Mouse (Mus musculus) midbrain, postnatal 0 days (tissue): ENCODE results near the gene Krt80. TPM values are rescaled to one million over a fixed set of nuclear protein-coding genes. Genes with fewer than 3 reads are reported as not detected.

Experiments
- ATAC-seq: fragments of 200-750 bp; cut with Nextera tagmentation; 2 replicates; pipeline ENCODE4 v1.8.0; 2017; ENCODE audit warnings: moderate number of reproducible peaks, mild to moderate bottlenecking, moderate TSS enrichment, moderate library complexity; ENCODE audit not compliant: low FRiP score
- DNase-seq: peaks from one replicate; pipeline ENCODE4 v3.0.0-alpha.2; 2015; ENCODE audit warnings: low spot score
- H3K27ac ChIP-seq: fragments of 300-500 bp; sonication (generic); 2 replicates; pipeline ENCODE4 v1.5.1; 2014; ENCODE audit warnings: low read depth, mild to moderate bottlenecking, low read length, mixed read lengths
- H3K27me3 ChIP-seq: fragments of 300-500 bp; sonication (generic); 2 replicates; pipeline ENCODE4 v1.6.1; 2014; ENCODE audit warnings: low read length, control low read depth, mixed read lengths; ENCODE audit not compliant: insufficient read depth
- H3K36me3 ChIP-seq: fragments of 300-500 bp; sonication (generic); 2 replicates; pipeline ENCODE4 v1.6.1; 2014; ENCODE audit warnings: low read length, control low read depth, mixed read lengths; ENCODE audit not compliant: insufficient read depth
- H3K4me1 ChIP-seq: fragments of 300-500 bp; sonication (generic); 2 replicates; pipeline ENCODE4 v1.6.1; 2014; ENCODE audit warnings: mild to moderate bottlenecking, control low read depth, antibody characterized with exemption, low read length, mixed read lengths; ENCODE audit not compliant: insufficient read depth
- H3K4me2 ChIP-seq: fragments of 300-500 bp; sonication (generic); 2 replicates; pipeline ENCODE4 v1.6.1; 2014; ENCODE audit warnings: low read depth, mild to moderate bottlenecking, low read length, mixed read lengths; ENCODE audit not compliant: poor library complexity, severe bottlenecking
- H3K4me3 ChIP-seq: fragments of 300-500 bp; sonication (generic); 2 replicates; pipeline ENCODE4 v1.5.1; 2014; ENCODE audit warnings: low read depth, mild to moderate bottlenecking, low read length, moderate library complexity
- H3K9ac ChIP-seq: fragments of 300-500 bp; sonication (generic); replicated peaks from 2 replicates; pipeline ENCODE4 v1.6.1; 2014; ENCODE audit warnings: mild to moderate bottlenecking, low read length, moderate library complexity, mixed read lengths; ENCODE audit not compliant: poor library complexity, severe bottlenecking
- H3K9me3 ChIP-seq: fragments of 300-500 bp; sonication (generic); 2 replicates; pipeline ENCODE4 v1.6.1; 2016; ENCODE audit warnings: low read length, control low read depth
- CTCF ChIP-seq: IDR thresholded peaks from 2 replicates; pipeline ENCODE4 v1.5.1; 2016; ENCODE audit warnings: antibody characterized with exemption, mild to moderate bottlenecking
- WGBS: fragments of 180-500 bp; shearing (Covaris S2); extraction: QIAGEN DNeasy Blood & Tissue Kit; methylation state at CpG from one replicate; pipeline ENCODE4 v1.1.7; 2014; 5-methylcytosine and 5-hydroxymethylcytosine counted together
- polyA plus RNA-seq: library from polyadenylated mRNA; unstranded; fragments of >200 nt; fragmentation: Nextera tagmentation; extraction: Ambion mirVana; gene quantifications from 2 replicates; pipeline ENCODE4 v1.2.1, GENCODE M21; 2015
- total RNA-seq: library from RNA; depleted of rRNA; stranded (reverse); fragments of >200 nt; gene quantifications from 2 replicates; pipeline ENCODE4 v1.2.3, GENCODE M21; 2014

Krt80 gene
- total and polyA plus RNA-seq, 2 experiments from 2014 or later, result 0.16 to 1.0 TPM

DNA sequence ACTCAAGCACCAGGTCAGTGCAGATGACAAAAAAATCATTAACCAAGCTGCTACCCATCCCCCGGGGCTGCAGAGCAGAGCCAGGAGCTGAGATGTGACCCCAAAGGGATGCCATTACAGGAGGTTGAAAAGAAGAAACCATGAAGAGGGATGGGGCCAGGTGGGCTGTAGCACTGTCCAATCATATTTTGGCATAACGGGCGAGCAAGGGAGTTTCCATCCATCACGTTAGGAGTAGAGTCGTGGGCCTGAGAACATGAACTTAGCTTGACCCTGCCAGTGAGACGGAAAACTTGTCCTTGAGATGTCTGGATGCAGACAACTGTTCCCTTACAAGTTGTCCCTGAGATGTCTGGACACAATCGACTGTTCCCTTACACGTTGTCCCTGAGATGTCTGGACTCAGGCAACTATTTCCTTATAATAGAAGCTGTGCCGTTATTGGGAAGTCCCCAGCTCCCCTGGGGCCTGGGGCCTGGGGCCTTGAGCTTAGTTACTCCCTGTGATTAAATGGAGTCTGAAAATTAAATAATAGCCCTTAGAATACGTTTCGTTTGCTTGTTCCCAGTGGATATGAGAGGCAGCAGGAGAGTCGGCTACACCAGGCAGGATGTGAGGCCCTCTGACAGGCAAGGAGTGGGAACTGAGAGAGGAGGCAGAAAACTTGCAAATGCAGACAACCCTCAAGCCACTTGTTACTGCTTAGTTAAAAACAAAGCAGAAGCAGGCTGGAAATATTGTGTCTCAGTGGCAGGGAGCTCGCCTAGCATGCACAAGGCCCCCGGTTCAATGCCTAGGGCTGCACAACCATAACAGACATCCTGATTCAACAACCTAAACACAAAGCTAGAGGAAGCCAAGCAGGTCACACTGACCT is 50.8 kb downstream of the Krt80 start:
- no peaks in the 10 kb centered on the region for H3K4me1 ChIP-seq
- no peak for ATAC-seq
- H3K9me3 ChIP-seq, result no peaks in the 10 kb centered on the region
- no peak overlapping the region for H3K27ac ChIP-seq
- H3K4me3 ChIP-seq, result no peak overlapping the region
- TF ChIP-seq CTCF, result no peak
- DNase-seq, result no peak
- no peaks in the 10 kb centered on the region for H3K36me3 ChIP-seq
- H3K4me2 ChIP-seq, result no peak overlapping the region
- H3K9ac ChIP-seq, result no peak overlapping the region
- no peaks in the 10 kb centered on the region for H3K27me3 ChIP-seq
- WGBS, result 68% methylated on average over 14 of the region's 14 CpGs

DNA sequence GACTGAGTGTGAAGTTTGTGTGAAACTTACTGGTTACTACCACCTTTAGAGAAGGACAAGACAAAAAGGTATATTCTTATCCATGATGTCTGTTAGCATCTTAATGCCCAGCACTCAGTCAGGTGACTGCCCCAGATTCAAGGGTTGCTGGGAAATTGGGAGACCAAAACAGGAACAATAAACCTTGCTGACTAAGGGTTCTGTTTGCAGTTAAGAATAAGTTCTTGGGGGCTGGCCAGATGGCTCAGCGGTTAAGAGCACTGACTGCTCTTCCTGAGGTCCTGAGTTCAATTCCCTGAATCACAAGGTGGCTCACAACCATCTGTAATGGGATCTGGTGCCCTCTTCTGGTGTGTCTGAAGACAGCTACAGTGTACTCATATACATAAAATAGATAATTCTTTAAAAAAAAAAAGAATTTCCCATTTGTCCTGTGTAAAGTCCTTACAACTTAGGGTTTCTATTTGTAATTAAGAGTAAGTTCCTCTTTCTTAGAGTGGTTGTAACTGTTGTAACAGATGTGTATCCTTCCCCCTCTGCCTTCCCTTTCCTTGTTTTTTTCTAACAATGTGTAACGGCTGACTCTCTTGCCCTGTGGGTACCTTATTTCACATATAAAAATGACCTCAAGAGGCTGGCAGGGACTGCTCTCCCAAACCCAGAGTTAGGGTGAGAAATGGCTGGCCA is 52.0 kb downstream of the Krt80 start:
- Histone ChIP-seq H3K9me3 (no peaks in the 10 kb centered on the region), H3K36me3 (no peaks in the 10 kb centered on the region), H3K9ac (no peak overlapping the region), H3K27ac (no peak overlapping the region), H3K27me3 (no peaks in the 10 kb centered on the region), H3K4me1 (no peaks in the 10 kb centered on the region), H3K4me3 (no peak overlapping the region), H3K4me2 (no peak overlapping the region)
- WGBS, result 85% methylated on average over 2 of the region's 2 CpGs
- DNase-seq (no peak), ATAC-seq (no peak)
- TF ChIP-seq CTCF, result no peak

GRCm38 (mm10) chr15:101316913-101317813 is 52.8 kb downstream of the Krt80 start:
- WGBS, result 81% methylated on average over 18 of the region's 18 CpGs
- no peak for ATAC-seq

GRCm38 (mm10) chr15:101316279-101316912 is 53.6 kb downstream of the Krt80 start:
- no peak for ATAC-seq
- Histone ChIP-seq H3K27me3 (no peaks in the 10 kb centered on the region), H3K27ac (no peak overlapping the region), H3K4me2 (peak overlapping the region; percentile 37), H3K4me3 (no peak overlapping the region), H3K4me1 (no peaks in the 10 kb centered on the region), H3K9me3 (no peaks in the 10 kb centered on the region), H3K9ac (0 out of 2 replicates have a peak overlapping the region, but pooled peaks have one; percentile 24), H3K36me3 (no peaks in the 10 kb centered on the region)
- WGBS, result 74% methylated on average over 13 of the region's 13 CpGs
- TF ChIP-seq CTCF, result no peak
- DNase-seq, result no peak

More at GRCm38 (mm10) chr15:101316913-101317813, 52.8 kb downstream of the Krt80 start:
- Histone ChIP-seq H3K27ac (no peak overlapping the region), H3K9ac (no peak overlapping the region), H3K4me3 (no peak overlapping the region), H3K27me3 (no peaks in the 10 kb centered on the region), H3K4me2 (no peak overlapping the region), H3K36me3 (no peaks in the 10 kb centered on the region), H3K4me1 (no peaks in the 10 kb centered on the region), H3K9me3 (no peaks in the 10 kb centered on the region)
- no peak for DNase-seq
- no peak for TF ChIP-seq CTCF

GRCm38 (mm10) chr15:101315832-101316231 is 54.1 kb downstream of the Krt80 start:
- Histone ChIP-seq H3K9me3 (no peaks in the 10 kb centered on the region), H3K4me2 (peak overlapping the region; percentile 37), H3K27ac (no peak overlapping the region), H3K9ac (0 out of 2 replicates have a peak overlapping the region, but pooled peaks have one; percentile 24), H3K4me1 (no peaks in the 10 kb centered on the region), H3K4me3 (0 out of 2 replicates have a peak overlapping the region, but pooled peaks have one; percentile 6), H3K36me3 (no peaks in the 10 kb centered on the region), H3K27me3 (no peaks in the 10 kb centered on the region)
- ATAC-seq (peak; percentile 78), DNase-seq (peak; percentile 90)
- WGBS, result 2% methylated on average over 11 of the region's 11 CpGs
- TF ChIP-seq CTCF, result peak; percentile 89
